Mouse (Mus musculus) forebrain, embryonic 11.5 days (tissue): ENCODE results near the gene Cobl. TPM values are rescaled to one million over a fixed set of nuclear protein-coding genes. Genes with fewer than 3 reads are reported as not detected.
A peak's percentile ranks its signal among the peaks of the same experiment; 100 is the strongest.

Source experiments
- ATAC-seq: fragments of 200-750 bp; cut with Nextera tagmentation; replicated peaks from 2 replicates; pipeline ENCODE4 v1.8.0; 2017; ENCODE audit warnings: moderate TSS enrichment; ENCODE audit not compliant: low FRiP score
- DNase-seq: peaks from one replicate; pipeline ENCODE4 v3.0.0-alpha.2; 2017; ENCODE audit warnings: low spot score
- H3K27ac ChIP-seq: fragments of 300-500 bp; sonication (generic); 2 replicates; pipeline ENCODE4 v1.5.1; 2014; ENCODE audit warnings: low read depth, low read length
- H3K27me3 ChIP-seq: fragments of 300-500 bp; sonication (generic); 2 replicates; pipeline ENCODE4 v1.6.1; 2014; ENCODE audit warnings: mild to moderate bottlenecking, low read length, mixed read lengths; ENCODE audit not compliant: control insufficient read depth, insufficient read depth
- H3K36me3 ChIP-seq: fragments of 300-500 bp; sonication (generic); 2 replicates; pipeline ENCODE4 v1.6.1; 2014; ENCODE audit warnings: mild to moderate bottlenecking, low read length, moderate library complexity, mixed read lengths; ENCODE audit not compliant: control insufficient read depth, insufficient read depth
- H3K4me1 ChIP-seq: fragments of 300-500 bp; sonication (generic); replicated peaks from 2 replicates; pipeline ENCODE4 v1.6.1; 2014; ENCODE audit warnings: low read length, mixed read lengths; ENCODE audit not compliant: control insufficient read depth, insufficient read depth
- H3K4me2 ChIP-seq: fragments of 300-500 bp; sonication (generic); 2 replicates; pipeline ENCODE4 v1.6.1; 2014; ENCODE audit warnings: low read depth, mild to moderate bottlenecking, low read length, moderate library complexity, mixed read lengths; ENCODE audit not compliant: severe bottlenecking
- H3K4me3 ChIP-seq: fragments of 300-500 bp; sonication (generic); 2 replicates; pipeline ENCODE4 v1.5.1; 2014; ENCODE audit warnings: low read depth, low read length
- H3K9ac ChIP-seq: fragments of 300-500 bp; sonication (generic); 2 replicates; pipeline ENCODE4 v1.6.1; 2014; ENCODE audit warnings: low read length
- H3K9me3 ChIP-seq: fragments of 300-500 bp; sonication (generic); 2 replicates; pipeline ENCODE4 v1.6.1; 2016; ENCODE audit warnings: low read length, mixed read lengths; ENCODE audit not compliant: control insufficient read depth
- WGBS: fragments of 180-500 bp; shearing (Covaris S2); extraction: QIAGEN DNeasy Blood & Tissue Kit; methylation state at CpG from one replicate; pipeline ENCODE4 v1.1.7; 2014; 5-methylcytosine and 5-hydroxymethylcytosine counted together
- polyA plus RNA-seq: library from polyadenylated mRNA; unstranded; fragments of >200 nt; fragmentation: Nextera tagmentation; extraction: Ambion mirVana; gene quantifications from 2 replicates; pipeline ENCODE4 v1.2.1, GENCODE M21; 2014

The Cobl gene
- polyA plus RNA-seq, 1 experiment from 2014 or later: 3.0 TPM

GRCm38 (mm10) chr11:12359336-12360000 is 105.3 kb downstream of the Cobl start:
- H3K9ac ChIP-seq: no peak overlapping the region
- no peaks in the 10 kb centered on the region for H3K36me3 ChIP-seq
- no peak overlapping the region for H3K4me2 ChIP-seq
- no peak overlapping the region for H3K4me3 ChIP-seq
- H3K9me3 ChIP-seq: no peaks in the 10 kb centered on the region
- 19% methylated on average over 2 of the region's 2 CpGs for WGBS
- DNase-seq (peak; percentile 59), ATAC-seq (peak; percentile 90)
- no peak overlapping the region for H3K27ac ChIP-seq
- no peaks in the 10 kb centered on the region for H3K4me1 ChIP-seq
- no peaks in the 10 kb centered on the region for H3K27me3 ChIP-seq

DNA sequence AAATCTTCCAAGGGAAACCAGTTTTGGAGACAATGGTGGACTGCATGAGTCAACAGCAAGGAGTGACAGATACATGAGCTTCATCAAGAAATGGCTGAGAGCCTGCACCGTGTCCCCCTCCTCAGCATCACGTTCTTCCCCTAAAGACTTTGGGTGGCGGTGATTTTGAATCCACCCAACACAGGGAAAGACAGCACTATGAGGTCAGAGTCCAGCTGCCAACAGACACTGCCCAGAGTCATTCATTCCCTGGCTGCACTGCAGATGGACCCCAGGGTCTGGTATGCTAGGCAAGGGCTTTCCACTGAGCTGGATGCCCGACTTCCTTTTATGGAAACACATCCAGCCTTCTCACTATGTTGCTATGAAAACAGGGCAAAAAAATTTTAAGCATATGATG is 106.2 kb downstream of the Cobl start:
- Histone ChIP-seq H3K36me3 (no peaks in the 10 kb centered on the region), H3K4me3 (no peak overlapping the region), H3K27ac (no peak overlapping the region), H3K27me3 (no peaks in the 10 kb centered on the region), H3K4me2 (no peak overlapping the region), H3K9me3 (no peaks in the 10 kb centered on the region), H3K9ac (no peak overlapping the region), H3K4me1 (no peaks in the 10 kb centered on the region)
- DNase-seq (no peak), ATAC-seq (no peak)
- 74% methylated on average over 4 of the region's 4 CpGs for WGBS

DNA sequence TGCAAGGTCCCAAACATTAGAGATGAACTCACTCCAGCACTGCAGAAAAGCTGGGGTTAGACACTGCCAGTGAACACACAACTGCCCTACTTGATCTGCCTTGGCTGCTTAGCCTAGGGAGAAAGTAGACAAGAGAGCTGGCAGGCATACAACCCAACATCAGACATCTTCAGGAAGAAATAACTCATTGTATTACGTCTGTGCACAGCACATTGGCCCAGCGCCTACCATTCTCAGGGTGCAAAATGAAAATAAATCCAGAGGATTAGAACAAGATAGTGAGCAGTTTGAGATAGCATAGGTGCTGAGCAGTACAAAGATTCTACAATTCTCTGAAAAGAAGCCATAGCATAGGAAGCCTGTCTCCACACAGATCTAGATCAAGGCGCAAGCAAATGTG is 109.1 kb downstream of the Cobl start:
- Histone ChIP-seq H3K9me3 (no peaks in the 10 kb centered on the region), H3K36me3 (no peaks in the 10 kb centered on the region), H3K4me1 (no peaks in the 10 kb centered on the region), H3K27me3 (no peaks in the 10 kb centered on the region), H3K4me3 (no peak overlapping the region), H3K27ac (no peak overlapping the region), H3K9ac (no peak overlapping the region), H3K4me2 (no peak overlapping the region)
- no peak for ATAC-seq
- WGBS: 88% methylated on average over 3 of the region's 3 CpGs
- no peak for DNase-seq

DNA sequence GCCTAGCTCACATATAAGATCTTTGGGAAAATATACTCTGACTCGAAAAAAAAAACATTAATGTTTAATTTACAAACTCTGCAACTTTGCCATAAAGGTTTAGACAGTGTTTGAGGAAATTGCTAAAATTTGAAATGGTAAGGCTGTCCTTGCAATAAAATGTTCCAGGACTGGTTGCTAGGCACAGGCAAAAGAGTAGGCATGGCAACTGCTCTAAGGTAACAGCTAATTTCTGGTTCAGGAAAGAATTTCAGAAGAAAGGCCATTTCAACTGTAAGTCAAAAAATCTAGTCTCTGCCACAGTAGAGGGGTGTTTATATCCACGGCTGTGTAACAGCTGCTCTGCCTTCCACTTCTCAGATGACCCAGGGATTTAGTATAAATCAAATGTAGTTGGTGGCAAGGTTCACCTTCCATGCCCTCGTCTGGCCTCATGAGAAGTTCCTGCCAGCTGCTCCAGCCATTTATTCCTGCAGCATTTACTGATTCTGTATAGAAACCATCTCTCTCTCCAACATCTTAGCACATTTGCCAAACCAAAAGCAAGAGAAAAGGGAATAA is 113.7 kb downstream of the Cobl start:
- no peak overlapping the region for H3K9ac ChIP-seq
- DNase-seq: no peak
- 61% methylated on average over 3 of the region's 3 CpGs for WGBS
- H3K4me3 ChIP-seq: no peak overlapping the region
- no peaks in the 10 kb centered on the region for H3K4me1 ChIP-seq
- no peaks in the 10 kb centered on the region for H3K27me3 ChIP-seq
- H3K27ac ChIP-seq: no peak overlapping the region
- H3K9me3 ChIP-seq: no peaks in the 10 kb centered on the region
- H3K36me3 ChIP-seq: no peaks in the 10 kb centered on the region
- no peak overlapping the region for H3K4me2 ChIP-seq
- ATAC-seq: no peak

GRCm38 (mm10) chr11:12350086-12350485 is 114.7 kb downstream of the Cobl start:
- no peak overlapping the region for H3K27ac ChIP-seq
- no peaks in the 10 kb centered on the region for H3K27me3 ChIP-seq
- DNase-seq (no peak), ATAC-seq (no peak)
- no peaks in the 10 kb centered on the region for H3K9me3 ChIP-seq
- 80% methylated on average over 1 of the region's 1 CpGs for WGBS
- H3K4me3 ChIP-seq: no peak overlapping the region
- H3K9ac ChIP-seq: no peak overlapping the region
- no peaks in the 10 kb centered on the region for H3K4me1 ChIP-seq
- no peaks in the 10 kb centered on the region for H3K36me3 ChIP-seq
- H3K4me2 ChIP-seq: no peak overlapping the region

DNA sequence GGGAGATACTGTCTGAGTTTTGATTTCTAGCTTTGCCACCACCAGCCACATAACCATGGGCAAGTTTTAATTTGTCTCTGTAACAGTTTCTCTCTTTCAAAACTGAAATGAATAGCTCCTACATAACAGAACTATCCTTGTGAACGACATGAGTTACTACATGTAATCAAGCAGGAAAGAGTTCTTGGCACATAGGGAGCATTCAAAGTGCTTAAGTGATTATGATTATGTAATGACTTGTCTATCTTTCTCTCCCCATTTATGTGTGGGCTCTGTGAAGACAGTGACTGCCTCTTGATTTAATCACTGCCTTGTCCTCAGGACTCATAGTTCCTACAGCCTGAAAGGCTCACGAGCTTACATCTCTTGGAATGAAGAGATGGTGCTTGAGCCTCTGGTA is 118.3 kb downstream of the Cobl start:
- H3K4me2 ChIP-seq: no peak overlapping the region
- no peaks in the 10 kb centered on the region for H3K4me1 ChIP-seq
- ATAC-seq: no peak
- H3K27ac ChIP-seq: no peak overlapping the region
- no peaks in the 10 kb centered on the region for H3K9me3 ChIP-seq
- H3K36me3 ChIP-seq: no peaks in the 10 kb centered on the region
- DNase-seq: no peak
- H3K9ac ChIP-seq: no peak overlapping the region
- 89% methylated on average over 2 of the region's 2 CpGs for WGBS
- H3K4me3 ChIP-seq: no peak overlapping the region
- no peaks in the 10 kb centered on the region for H3K27me3 ChIP-seq

DNA sequence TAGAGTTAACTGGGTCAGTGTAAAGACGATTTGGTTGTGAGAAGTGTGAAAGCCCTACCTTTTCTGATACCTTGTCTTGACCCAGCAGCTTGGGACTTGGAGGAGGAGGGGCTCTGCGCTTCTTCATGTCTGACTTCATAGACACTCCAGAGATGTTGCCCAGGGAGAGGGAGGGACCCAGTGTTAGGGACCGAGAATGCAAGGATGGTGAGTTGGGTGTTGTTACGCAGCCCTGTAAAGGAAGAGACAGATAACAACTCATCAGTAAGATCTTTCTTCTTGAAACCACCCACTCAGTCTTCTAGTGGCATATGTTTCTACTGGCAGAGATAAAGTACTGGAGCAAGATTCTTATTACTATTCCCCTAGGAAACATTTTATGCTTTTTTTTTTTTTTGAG is 121.1 kb downstream of the Cobl start:
- H3K9me3 ChIP-seq: no peaks in the 10 kb centered on the region
- no peaks in the 10 kb centered on the region for H3K36me3 ChIP-seq
- H3K27me3 ChIP-seq: no peaks in the 10 kb centered on the region
- H3K4me3 ChIP-seq: no peak overlapping the region
- no peak overlapping the region for H3K27ac ChIP-seq
- no peak overlapping the region for H3K4me2 ChIP-seq
- DNase-seq (no peak), ATAC-seq (no peak)
- WGBS: 87% methylated on average over 4 of the region's 4 CpGs
- no peak overlapping the region for H3K9ac ChIP-seq
- no peaks in the 10 kb centered on the region for H3K4me1 ChIP-seq

GRCm38 (mm10) chr11:12340697-12341096 is 124.1 kb downstream of the Cobl start:
- H3K4me2 ChIP-seq: no peak overlapping the region
- no peak overlapping the region for H3K9ac ChIP-seq
- ATAC-seq: no peak
- H3K36me3 ChIP-seq: no peaks in the 10 kb centered on the region
- DNase-seq: no peak
- no peak overlapping the region for H3K27ac ChIP-seq
- no peaks in the 10 kb centered on the region for H3K4me1 ChIP-seq
- no peaks in the 10 kb centered on the region for H3K27me3 ChIP-seq
- H3K4me3 ChIP-seq: no peak overlapping the region
- no peaks in the 10 kb centered on the region for H3K9me3 ChIP-seq

DNA sequence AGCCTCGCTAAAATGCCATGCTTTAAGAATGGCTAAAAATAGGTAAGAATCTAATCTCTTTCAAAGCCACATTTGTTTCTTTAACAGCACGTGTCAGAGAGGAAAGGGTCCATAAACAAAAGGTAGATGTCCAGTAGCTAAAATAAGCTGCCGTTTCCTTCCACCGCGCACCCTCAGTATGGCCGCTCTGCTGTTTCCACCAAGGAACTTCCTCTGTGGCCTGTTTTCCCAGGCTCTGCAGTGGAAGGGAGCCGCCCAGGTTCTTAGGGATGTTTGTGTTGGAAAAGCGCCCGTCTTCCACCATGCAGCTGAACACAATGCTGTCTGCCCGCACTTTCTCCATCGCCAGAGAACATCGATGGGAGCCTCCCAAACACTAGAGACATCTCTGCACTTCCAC is 128.6 kb downstream of the Cobl start:
- H3K9me3 ChIP-seq: no peaks in the 10 kb centered on the region
- no peak for ATAC-seq
- H3K27me3 ChIP-seq: no peaks in the 10 kb centered on the region
- H3K9ac ChIP-seq: no peak overlapping the region
- no peak overlapping the region for H3K4me2 ChIP-seq
- H3K4me1 ChIP-seq: no peaks in the 10 kb centered on the region
- DNase-seq: no peak
- 79% methylated on average over 12 of the region's 12 CpGs for WGBS
- no peaks in the 10 kb centered on the region for H3K36me3 ChIP-seq
- no peak overlapping the region for H3K4me3 ChIP-seq
- no peak overlapping the region for H3K27ac ChIP-seq
